Mouse (Mus musculus): ENCODE results near the gene Gm20388. TPM values are rescaled to one million over a fixed set of nuclear protein-coding genes. Genes with fewer than 3 reads are reported as not detected.

The Gm20388 gene
- total and polyA plus RNA-seq, 3 experiments: 0.02 to 0.05 TPM; not detected in 1

- TF ChIP-seq TAL1 (conservative IDR thresholded peaks at IDR 0.05; ENCODE audit: low read depth, low read length): no peak
- no peak for TF ChIP-seq POLR2AphosphoS5 (IDR thresholded peaks at IDR 0.05; ENCODE audit: insufficient replicate concordance, low read depth, low read length)
- no peak for TF ChIP-seq GATA2 (IDR thresholded peaks at IDR 0.05; ENCODE audit: borderline replicate concordance, low read depth, low read length)
- TF ChIP-seq GATA1 (IDR thresholded peaks at IDR 0.05; ENCODE audit: borderline replicate concordance, low read length): no peak
- TF ChIP-seq CTCF (IDR thresholded peaks at IDR 0.05; ENCODE audit: low read depth, low read length): no peak
- ATAC-seq (ENCODE audit: extremely low read depth, insufficient number of reproducible peaks, low FRiP score, poor library complexity, severe bottlenecking) (no peak), DNase-seq (ENCODE audit: low spot score) (no peak)
- Histone ChIP-seq H3K4me1 (ENCODE audit: insufficient read depth, low read depth, low read length) (no peaks in the 10 kb centered on the region), H3K4me3 (ENCODE audit: low read depth, low read length) (no peak overlapping the region), H3K9me3 (replicated peaks) (no peaks in the 10 kb centered on the region), H3K27me3 (ENCODE audit: insufficient read depth, low read length) (peaks cover 44% of the 10 kb centered on the region), H3K36me3 (replicated peaks) (no peaks in the 10 kb centered on the region)
These were observed 2283.8 kb downstream of the Gm20388 start for GRCm38 (mm10) chr8:122194396-122194795.

GRCm38 (mm10) chr8:122197342-122197741 is 2286.7 kb downstream of the Gm20388 start:
- TF ChIP-seq POLR2AphosphoS5 (IDR thresholded peaks at IDR 0.05; ENCODE audit: insufficient replicate concordance, low read depth, low read length) (no peak), GATA2 (IDR thresholded peaks at IDR 0.05; ENCODE audit: borderline replicate concordance, low read depth, low read length) (no peak), GATA1 (IDR thresholded peaks at IDR 0.05; ENCODE audit: borderline replicate concordance, low read length) (no peak), TAL1 (conservative IDR thresholded peaks at IDR 0.05; ENCODE audit: low read depth, low read length) (no peak), CTCF (IDR thresholded peaks at IDR 0.05; ENCODE audit: low read depth, low read length) (no peak)
- Histone ChIP-seq H3K4me1 (ENCODE audit: insufficient read depth, low read depth, low read length) (no peaks in the 10 kb centered on the region), H3K27me3 (ENCODE audit: insufficient read depth, low read length) (peaks cover 56% of the 10 kb centered on the region), H3K4me3 (ENCODE audit: low read depth, low read length) (no peak overlapping the region), H3K9me3 (replicated peaks) (no peaks in the 10 kb centered on the region), H3K36me3 (replicated peaks) (no peaks in the 10 kb centered on the region)
- DNase-seq (ENCODE audit: low spot score) (no peak), ATAC-seq (ENCODE audit: extremely low read depth, insufficient number of reproducible peaks, low FRiP score, poor library complexity, severe bottlenecking) (no peak)

DNA sequence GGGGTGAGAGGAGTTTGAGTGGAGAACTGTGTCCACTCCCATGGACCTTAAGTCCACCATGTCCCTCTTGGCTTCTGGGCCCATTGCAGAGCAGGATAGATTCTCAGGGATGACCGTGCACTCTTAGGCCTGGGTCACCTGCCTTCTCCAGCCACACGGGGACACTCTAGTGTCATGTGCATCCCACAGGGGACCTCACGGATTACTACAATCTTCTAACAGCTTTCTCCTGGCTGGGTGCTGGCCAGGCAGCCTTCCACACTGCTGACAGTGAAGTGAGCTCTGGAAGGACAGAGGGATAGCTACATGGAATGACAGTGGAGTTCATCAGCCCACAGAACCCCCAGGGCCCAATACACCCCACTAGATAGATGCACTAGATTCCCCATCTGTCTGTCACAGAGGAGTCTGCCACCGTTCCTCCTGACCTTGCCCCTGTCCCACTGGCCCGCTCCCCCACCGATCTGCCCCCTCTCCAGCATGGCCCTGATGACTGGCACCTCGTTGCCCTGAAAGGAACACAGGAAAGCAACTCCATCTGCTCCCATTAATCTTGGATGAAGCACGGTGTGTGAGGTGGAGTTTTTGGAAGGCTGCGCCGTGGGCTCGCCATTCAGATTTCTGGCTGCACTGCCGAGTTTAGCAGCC is 2287.9 kb downstream of the Gm20388 start:
- Histone ChIP-seq H3K9me3 (replicated peaks) (no peaks in the 10 kb centered on the region), H3K4me3 (ENCODE audit: low read depth, low read length) (no peak overlapping the region), H3K36me3 (replicated peaks) (no peaks in the 10 kb centered on the region), H3K4me1 (ENCODE audit: insufficient read depth, low read depth, low read length) (no peaks in the 10 kb centered on the region), H3K27me3 (ENCODE audit: insufficient read depth, low read length) (peaks cover 58% of the 10 kb centered on the region)
- no peak for ATAC-seq (ENCODE audit: extremely low read depth, insufficient number of reproducible peaks, low FRiP score, poor library complexity, severe bottlenecking)
- DNase-seq (ENCODE audit: low spot score): no peak
- no peak for TF ChIP-seq POLR2AphosphoS5 (IDR thresholded peaks at IDR 0.05; ENCODE audit: insufficient replicate concordance, low read depth, low read length)
- no peak for TF ChIP-seq CTCF (IDR thresholded peaks at IDR 0.05; ENCODE audit: low read depth, low read length)
- no peak for TF ChIP-seq GATA2 (IDR thresholded peaks at IDR 0.05; ENCODE audit: borderline replicate concordance, low read depth, low read length)
- no peak for TF ChIP-seq GATA1 (IDR thresholded peaks at IDR 0.05; ENCODE audit: borderline replicate concordance, low read length)
- TF ChIP-seq TAL1 (conservative IDR thresholded peaks at IDR 0.05; ENCODE audit: low read depth, low read length): no peak

DNA sequence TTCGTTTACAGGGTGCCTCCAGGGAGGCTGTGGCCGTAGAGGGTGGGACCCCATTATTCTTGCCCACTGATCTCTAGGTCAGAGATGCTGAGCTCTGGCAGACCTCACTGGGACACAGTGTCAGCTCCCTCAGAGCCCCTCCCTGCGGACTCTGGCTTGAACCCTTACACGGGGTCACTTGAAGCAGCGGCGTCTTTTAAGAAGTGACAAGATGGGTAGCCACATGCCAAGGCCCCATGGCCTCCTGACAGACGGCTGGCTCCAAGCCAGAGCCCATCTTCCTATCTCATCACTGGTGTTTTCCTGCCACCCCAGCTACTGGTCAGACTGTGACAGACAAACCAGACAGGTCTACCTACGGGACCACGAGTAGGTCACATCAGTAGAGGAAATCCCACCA is 2288.6 kb downstream of the Gm20388 start:
- Histone ChIP-seq H3K36me3 (replicated peaks) (no peaks in the 10 kb centered on the region), H3K27me3 (ENCODE audit: insufficient read depth, low read length) (peaks cover 56% of the 10 kb centered on the region), H3K4me1 (ENCODE audit: insufficient read depth, low read depth, low read length) (no peaks in the 10 kb centered on the region), H3K9me3 (replicated peaks) (no peaks in the 10 kb centered on the region), H3K4me3 (ENCODE audit: low read depth, low read length) (no peak overlapping the region)
- TF ChIP-seq GATA2 (IDR thresholded peaks at IDR 0.05; ENCODE audit: borderline replicate concordance, low read depth, low read length) (no peak), TAL1 (conservative IDR thresholded peaks at IDR 0.05; ENCODE audit: low read depth, low read length) (no peak), POLR2AphosphoS5 (IDR thresholded peaks at IDR 0.05; ENCODE audit: insufficient replicate concordance, low read depth, low read length) (no peak), GATA1 (IDR thresholded peaks at IDR 0.05; ENCODE audit: borderline replicate concordance, low read length) (no peak), CTCF (IDR thresholded peaks at IDR 0.05; ENCODE audit: low read depth, low read length) (no peak)
- no peak for DNase-seq (ENCODE audit: low spot score)
- no peak for ATAC-seq (ENCODE audit: extremely low read depth, insufficient number of reproducible peaks, low FRiP score, poor library complexity, severe bottlenecking)

DNA sequence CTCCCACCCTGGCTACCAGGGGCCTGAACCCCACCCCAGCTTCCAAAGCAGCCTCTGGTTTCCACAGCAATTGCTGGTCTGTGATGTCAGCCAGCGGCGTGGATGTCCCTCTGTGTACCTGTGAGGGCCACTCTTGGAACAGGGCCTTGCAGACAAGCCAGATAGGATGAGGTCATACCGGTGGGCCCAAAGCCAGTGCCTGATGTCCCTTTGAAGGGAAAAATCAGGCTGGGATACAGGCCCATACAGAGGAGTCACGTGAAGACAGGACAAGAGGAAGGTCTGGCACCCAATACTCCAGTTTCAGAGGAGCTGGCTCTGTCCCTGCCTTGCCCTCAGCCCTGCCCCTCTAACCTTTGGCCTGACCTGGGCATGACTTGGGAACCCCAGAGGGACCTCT is 2289.2 kb downstream of the Gm20388 start:
- DNase-seq (ENCODE audit: low spot score) (no peak), ATAC-seq (ENCODE audit: extremely low read depth, insufficient number of reproducible peaks, low FRiP score, poor library complexity, severe bottlenecking) (no peak)
- Histone ChIP-seq H3K27me3 (ENCODE audit: insufficient read depth, low read length) (peaks cover 53% of the 10 kb centered on the region), H3K4me1 (ENCODE audit: insufficient read depth, low read depth, low read length) (no peaks in the 10 kb centered on the region), H3K4me3 (ENCODE audit: low read depth, low read length) (no peak overlapping the region), H3K9me3 (replicated peaks) (no peaks in the 10 kb centered on the region), H3K36me3 (replicated peaks) (no peaks in the 10 kb centered on the region)
- TF ChIP-seq GATA1 (IDR thresholded peaks at IDR 0.05; ENCODE audit: borderline replicate concordance, low read length) (no peak), GATA2 (IDR thresholded peaks at IDR 0.05; ENCODE audit: borderline replicate concordance, low read depth, low read length) (no peak), TAL1 (conservative IDR thresholded peaks at IDR 0.05; ENCODE audit: low read depth, low read length) (no peak), POLR2AphosphoS5 (IDR thresholded peaks at IDR 0.05; ENCODE audit: insufficient replicate concordance, low read depth, low read length) (no peak), CTCF (IDR thresholded peaks at IDR 0.05; ENCODE audit: low read depth, low read length) (no peak)

GRCm38 (mm10) chr8:122211591-122211990 is 2300.9 kb downstream of the Gm20388 start:
- ATAC-seq (ENCODE audit: extremely low read depth, insufficient number of reproducible peaks, low FRiP score, poor library complexity, severe bottlenecking) (no peak), DNase-seq (ENCODE audit: low spot score) (no peak)
- no peak overlapping the region for H3K4me3 ChIP-seq (ENCODE audit: low read depth, low read length)
- H3K9me3 ChIP-seq (replicated peaks): peaks cover 4% of the 10 kb centered on the region; the same call in 1 of the 2 replicates
- TF ChIP-seq POLR2AphosphoS5 (IDR thresholded peaks at IDR 0.05; ENCODE audit: insufficient replicate concordance, low read depth, low read length): no peak
- no peak for TF ChIP-seq GATA1 (IDR thresholded peaks at IDR 0.05; ENCODE audit: borderline replicate concordance, low read length)
- no peak for TF ChIP-seq GATA2 (IDR thresholded peaks at IDR 0.05; ENCODE audit: borderline replicate concordance, low read depth, low read length)
- TF ChIP-seq TAL1 (conservative IDR thresholded peaks at IDR 0.05; ENCODE audit: low read depth, low read length): no peak
- no peak for TF ChIP-seq CTCF (IDR thresholded peaks at IDR 0.05; ENCODE audit: low read depth, low read length)
- H3K4me1 ChIP-seq (ENCODE audit: insufficient read depth, low read depth, low read length): no peaks in the 10 kb centered on the region
- H3K36me3 ChIP-seq (replicated peaks): no peaks in the 10 kb centered on the region
- peaks cover 26% of the 10 kb centered on the region for H3K27me3 ChIP-seq (ENCODE audit: insufficient read depth, low read length)

All from G1E (cell line).